Mouse (Mus musculus): ENCODE data around the gene Mdm2.

DNA sequence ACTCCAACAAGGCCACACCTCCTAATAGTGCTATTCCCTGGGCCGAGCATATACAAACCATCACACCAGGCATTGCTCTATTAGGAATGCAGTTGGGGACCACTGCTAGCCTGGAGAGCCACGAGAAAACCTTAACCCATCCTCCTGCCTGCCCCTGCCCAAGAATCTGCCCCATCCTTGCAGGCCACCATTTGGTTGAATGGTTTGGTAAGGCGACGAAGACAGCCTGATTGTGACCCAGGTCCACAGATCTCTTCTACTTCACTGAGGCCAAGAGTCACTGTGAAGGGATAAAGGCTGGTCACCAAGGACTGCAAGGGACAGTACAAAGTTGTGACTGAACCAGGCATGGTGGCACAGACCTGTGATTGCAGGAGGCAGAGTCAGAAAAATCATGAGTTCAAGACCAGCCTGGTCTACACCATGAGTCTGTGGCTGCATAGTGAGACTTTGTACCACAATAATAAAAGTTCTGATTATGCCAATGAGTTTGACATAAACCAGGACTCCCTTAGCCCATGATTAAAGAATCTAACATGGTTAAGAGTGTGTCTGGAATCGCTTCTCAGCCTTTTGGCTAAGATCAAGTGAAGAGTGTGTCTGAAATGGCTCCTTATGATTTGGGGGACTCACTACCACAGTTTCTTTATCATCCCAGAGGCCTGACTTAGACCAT lies 63.9 kb downstream of the Mdm2 start:
- TF ChIP-seq POLR2A (IDR thresholded peaks at IDR 0.05; ENCODE audit: insufficient read depth, low read depth, low read length) (no peak), CTCF (IDR thresholded peaks at IDR 0.05; ENCODE audit: insufficient read depth, low read depth, low read length) (no peak)

All from olfactory bulb, adult 2 months (tissue).